Mouse (Mus musculus): ENCODE data around the gene Dcaf7. TPM values are rescaled to one million over a fixed set of nuclear protein-coding genes. Genes with fewer than 3 reads are reported as not detected.

The Dcaf7 gene
- polyA plus RNA-seq, 1 experiment from 2014 or later = 60.4 TPM

DNA sequence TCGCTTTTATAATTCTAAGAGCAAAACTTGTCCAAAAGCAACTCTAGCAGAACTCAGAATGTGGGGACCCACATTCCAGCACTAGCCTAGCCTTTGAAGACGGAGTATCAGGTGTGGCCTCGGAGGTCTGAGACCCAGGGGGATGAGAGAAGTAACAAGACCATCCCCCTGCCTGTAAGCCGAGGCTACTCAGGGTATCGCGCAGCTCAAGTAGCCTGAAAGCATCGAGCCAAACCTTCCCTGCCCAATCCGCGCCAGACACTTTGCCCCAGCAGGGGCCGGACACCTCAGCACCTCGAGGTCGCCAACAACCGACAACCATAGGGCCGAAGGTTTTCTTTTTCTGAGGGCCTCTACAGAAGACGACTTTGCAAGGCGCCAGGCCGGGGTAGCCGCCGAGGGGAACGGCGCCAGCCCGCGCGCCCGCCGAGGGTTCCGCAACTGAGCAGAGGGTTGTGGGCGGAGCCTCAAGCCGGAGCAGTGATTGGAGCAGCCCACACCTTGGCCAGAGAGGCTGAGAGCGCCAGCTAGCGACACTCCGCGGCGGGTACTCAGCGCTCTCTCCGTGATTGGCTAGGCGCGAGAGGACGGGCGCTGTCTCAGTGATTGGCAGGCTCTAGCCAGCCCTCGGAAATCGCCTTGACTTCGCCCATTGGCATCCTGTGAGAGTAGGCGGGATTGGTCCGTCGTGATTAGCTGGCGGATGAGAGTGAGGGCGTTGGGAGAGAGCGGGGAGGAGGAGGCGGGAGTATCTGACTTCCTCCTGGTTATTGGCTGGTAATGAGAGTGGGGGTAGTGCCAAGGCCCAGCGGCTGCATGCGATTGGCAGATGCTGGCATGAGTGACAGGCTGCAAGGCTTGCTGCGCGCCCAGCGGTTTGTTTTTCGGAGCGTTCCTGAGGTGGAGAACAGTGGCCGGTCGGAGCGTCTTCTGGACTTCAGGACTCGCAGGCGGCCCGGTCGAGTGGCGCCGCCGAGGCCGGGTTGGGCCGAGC, 47.3 kb downstream of the Dcaf7 start, which contains the start of gene Map3k3:
Map3k3 (plus strand) TSS at position 906 of the 994 bp plus-strand sequence.
- peak; percentile 100 for DNase-seq (ENCODE audit: low spot score)
- no peaks in the 10 kb centered on the region for H3K36me3 ChIP-seq
- H3K4me3 ChIP-seq = peak within 1 kb of the TSS; percentile 95
- 1% methylated on average over 69 of the region's 69 CpGs for WGBS
- H3K4me1 ChIP-seq = peaks cover 19% of the 10 kb centered on the region; the same call in 1 of the 2 replicates
- H3K27ac ChIP-seq = peak within 1 kb of the TSS; percentile 97
- no peaks in the 10 kb centered on the region for H3K27me3 ChIP-seq (ENCODE audit: insufficient read depth, poor library complexity, severe bottlenecking)
- no peaks in the 10 kb centered on the region for H3K9me3 ChIP-seq

- H3K4me3 ChIP-seq = peak overlapping the region; percentile 95
- no peaks in the 10 kb centered on the region for H3K36me3 ChIP-seq
- no peaks in the 10 kb centered on the region for H3K27me3 ChIP-seq (ENCODE audit: insufficient read depth, poor library complexity, severe bottlenecking)
- H3K27ac ChIP-seq = peak overlapping the region; percentile 97
- H3K9me3 ChIP-seq = no peaks in the 10 kb centered on the region
- peaks cover 19% of the 10 kb centered on the region; the same call in 1 of the 2 replicates for H3K4me1 ChIP-seq
- peak; percentile 82 for DNase-seq (ENCODE audit: low spot score)
- under 1% methylated on average over 61 of the region's 61 CpGs for WGBS
Measured at GRCm38 (mm10) chr11:106084911-106085561, 48.4 kb downstream of the Dcaf7 start.

DNA sequence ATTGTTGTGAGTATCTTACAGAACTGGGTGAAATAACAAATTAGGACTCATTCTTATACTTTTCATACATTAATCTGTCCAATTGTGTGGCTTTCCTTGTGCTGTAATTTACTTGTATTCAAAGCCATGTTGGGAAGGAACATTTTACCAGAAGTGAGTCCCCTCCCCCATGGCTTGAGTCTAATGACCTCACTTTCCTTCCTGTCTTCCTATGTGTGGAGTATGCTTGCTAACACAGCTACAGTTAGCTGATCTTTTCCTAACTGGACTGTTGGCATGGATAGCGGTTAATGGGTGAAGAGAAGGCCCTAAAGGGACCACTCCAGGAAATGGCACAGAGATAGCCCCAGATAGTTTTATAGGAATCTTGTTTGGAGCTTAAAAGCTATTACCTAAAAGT, 61.6 kb downstream of the Dcaf7 start:
- H3K4me3 ChIP-seq = no peak overlapping the region
- 0 out of 2 replicates have a peak overlapping the region, but pooled peaks have one; percentile 52 for H3K27ac ChIP-seq
- no peaks in the 10 kb centered on the region for H3K9me3 ChIP-seq
- H3K4me1 ChIP-seq = no peaks in the 10 kb centered on the region
- DNase-seq (ENCODE audit: low spot score) = no peak
- H3K27me3 ChIP-seq (ENCODE audit: insufficient read depth, poor library complexity, severe bottlenecking) = no peaks in the 10 kb centered on the region
- peaks cover 19% of the 10 kb centered on the region for H3K36me3 ChIP-seq
- WGBS = 83% methylated on average over 1 of the region's 1 CpGs

DNA sequence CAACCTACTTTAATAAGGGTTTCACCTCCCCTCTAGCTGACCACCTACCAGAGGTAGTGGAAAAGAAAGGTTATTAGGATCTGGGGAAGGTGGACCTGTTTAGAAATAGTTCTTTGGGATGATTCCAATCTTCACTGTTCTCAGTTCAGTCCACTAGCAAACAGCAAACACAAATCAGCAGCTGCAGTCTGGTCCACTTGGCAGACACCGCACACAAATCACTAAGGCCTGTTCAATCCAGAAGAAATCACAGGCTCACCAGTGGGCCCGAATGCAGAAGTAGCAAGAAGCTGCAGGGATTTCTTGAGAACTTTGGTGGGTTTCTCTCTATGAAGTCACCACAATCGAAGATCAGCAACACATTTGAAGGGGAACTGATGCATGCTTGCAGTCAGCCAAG, 66.2 kb downstream of the Dcaf7 start:
- H3K9me3 ChIP-seq = no peaks in the 10 kb centered on the region
- no peaks in the 10 kb centered on the region for H3K4me1 ChIP-seq
- H3K36me3 ChIP-seq = peaks cover 30% of the 10 kb centered on the region
- WGBS = 89% methylated on average over 3 of the region's 3 CpGs
- DNase-seq (ENCODE audit: low spot score) = no peak
- no peak overlapping the region for H3K4me3 ChIP-seq
- H3K27me3 ChIP-seq (ENCODE audit: insufficient read depth, poor library complexity, severe bottlenecking) = no peaks in the 10 kb centered on the region
- no peak overlapping the region for H3K27ac ChIP-seq

DNA sequence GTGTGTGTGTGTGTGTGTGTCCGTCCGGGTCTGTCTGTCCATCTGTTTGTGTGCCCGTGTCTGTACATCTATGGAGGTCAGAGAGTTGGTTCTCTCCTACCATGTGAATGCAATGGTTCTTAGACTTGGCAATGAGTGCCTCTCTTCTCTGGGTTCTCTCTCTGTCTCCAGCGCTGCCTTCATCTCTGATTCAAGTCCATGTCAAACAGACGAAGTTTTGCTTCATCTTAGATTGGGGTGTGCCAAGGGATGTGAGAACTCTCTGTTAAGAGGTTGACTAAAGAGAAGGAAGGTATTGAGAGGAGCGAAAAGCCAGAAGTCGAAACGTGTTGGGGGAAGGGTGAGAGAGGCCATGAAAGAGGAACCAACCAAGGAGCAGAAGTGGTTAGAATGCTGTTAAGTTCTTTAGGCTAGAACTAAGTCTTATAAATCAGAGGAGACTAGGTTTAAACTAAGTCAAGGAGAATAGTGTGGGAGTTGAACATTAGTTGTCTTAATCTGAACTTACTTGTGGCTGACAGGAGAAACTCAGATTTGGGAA, 69.4 kb downstream of the Dcaf7 start:
- 78% methylated on average over 8 of the region's 8 CpGs for WGBS
- H3K4me3 ChIP-seq = no peak overlapping the region
- H3K9me3 ChIP-seq = no peaks in the 10 kb centered on the region
- peaks cover 28% of the 10 kb centered on the region for H3K36me3 ChIP-seq
- no peak overlapping the region for H3K27ac ChIP-seq
- no peaks in the 10 kb centered on the region for H3K4me1 ChIP-seq
- DNase-seq (ENCODE audit: low spot score) = no peak
- H3K27me3 ChIP-seq (ENCODE audit: insufficient read depth, poor library complexity, severe bottlenecking) = no peaks in the 10 kb centered on the region

Other genes starting within 250 kb of the Dcaf7 start
- 4.1 and 4.6 TPM in 2 replicates for gene Cyb561, start 83.5 kb upstream of the Dcaf7 start, polyA plus RNA-seq (2016; fragmentation: Nextera tagmentation; extraction: Ambion mirVana)
- 0.43 and 0.65 TPM in 2 replicates for gene Ace, start 68.9 kb upstream of the Dcaf7 start, polyA plus RNA-seq (2016; fragmentation: Nextera tagmentation; extraction: Ambion mirVana)
- not detected in 2 replicates for gene Ace3, start 42.2 kb upstream of the Dcaf7 start, polyA plus RNA-seq (2016; fragmentation: Nextera tagmentation; extraction: Ambion mirVana)
- gene Kcnh6, start 28.7 kb upstream of the Dcaf7 start, polyA plus RNA-seq (2016; fragmentation: Nextera tagmentation; extraction: Ambion mirVana) = 0.43 and 0.72 TPM in 2 replicates
- 11.5 and 11.6 TPM in 2 replicates for gene Taco1, start 29.2 kb downstream of the Dcaf7 start, polyA plus RNA-seq (2016; fragmentation: Nextera tagmentation; extraction: Ambion mirVana)
- 24.1 and 25.1 TPM in 2 replicates for gene Map3k3, start 47.7 kb downstream of the Dcaf7 start, polyA plus RNA-seq (2016; fragmentation: Nextera tagmentation; extraction: Ambion mirVana)
- gene Gm10840, start 124.0 kb downstream of the Dcaf7 start, polyA plus RNA-seq (2016; fragmentation: Nextera tagmentation; extraction: Ambion mirVana) = not detected in 2 replicates
- 172 and 261 TPM in 2 replicates for gene Limd2, start 124.0 kb downstream of the Dcaf7 start, polyA plus RNA-seq (2016; fragmentation: Nextera tagmentation; extraction: Ambion mirVana)
- 26.4 and 27.4 TPM in 2 replicates for gene Strada, start 165.3 kb downstream of the Dcaf7 start, polyA plus RNA-seq (2016; fragmentation: Nextera tagmentation; extraction: Ambion mirVana)
- gene Ccdc47, start 179.5 kb downstream of the Dcaf7 start, polyA plus RNA-seq (2016; fragmentation: Nextera tagmentation; extraction: Ambion mirVana) = 85.0 and 91.2 TPM in 2 replicates
- gene Ddx42, start 180.1 kb downstream of the Dcaf7 start, polyA plus RNA-seq (2016; fragmentation: Nextera tagmentation; extraction: Ambion mirVana) = 63.7 and 70.3 TPM in 2 replicates
- 55.9 and 71.1 TPM in 2 replicates for gene Ftsj3, start 219.2 kb downstream of the Dcaf7 start, polyA plus RNA-seq (2016; fragmentation: Nextera tagmentation; extraction: Ambion mirVana)
- gene Psmc5, start 219.3 kb downstream of the Dcaf7 start, polyA plus RNA-seq (2016; fragmentation: Nextera tagmentation; extraction: Ambion mirVana) = 330 and 386 TPM in 2 replicates
- gene Smarcd2, start 236.1 kb downstream of the Dcaf7 start, polyA plus RNA-seq (2016; fragmentation: Nextera tagmentation; extraction: Ambion mirVana) = 20.9 and 36.2 TPM in 2 replicates
- 0.18 and 0.40 TPM in 2 replicates for gene Tcam1, start 239.8 kb downstream of the Dcaf7 start, polyA plus RNA-seq (2016; fragmentation: Nextera tagmentation; extraction: Ambion mirVana)

Measured in heart, embryonic 10.5 days (tissue).